Mouse (Mus musculus): Measurements from ENCODE around the gene 1700012B07Rik. TPM values are rescaled to one million over a fixed set of nuclear protein-coding genes. Genes with fewer than 3 reads are reported as not detected.

Gene 1700012B07Rik
- polyA plus RNA-seq, 1 experiment from 2014 or later, result not detected

DNA sequence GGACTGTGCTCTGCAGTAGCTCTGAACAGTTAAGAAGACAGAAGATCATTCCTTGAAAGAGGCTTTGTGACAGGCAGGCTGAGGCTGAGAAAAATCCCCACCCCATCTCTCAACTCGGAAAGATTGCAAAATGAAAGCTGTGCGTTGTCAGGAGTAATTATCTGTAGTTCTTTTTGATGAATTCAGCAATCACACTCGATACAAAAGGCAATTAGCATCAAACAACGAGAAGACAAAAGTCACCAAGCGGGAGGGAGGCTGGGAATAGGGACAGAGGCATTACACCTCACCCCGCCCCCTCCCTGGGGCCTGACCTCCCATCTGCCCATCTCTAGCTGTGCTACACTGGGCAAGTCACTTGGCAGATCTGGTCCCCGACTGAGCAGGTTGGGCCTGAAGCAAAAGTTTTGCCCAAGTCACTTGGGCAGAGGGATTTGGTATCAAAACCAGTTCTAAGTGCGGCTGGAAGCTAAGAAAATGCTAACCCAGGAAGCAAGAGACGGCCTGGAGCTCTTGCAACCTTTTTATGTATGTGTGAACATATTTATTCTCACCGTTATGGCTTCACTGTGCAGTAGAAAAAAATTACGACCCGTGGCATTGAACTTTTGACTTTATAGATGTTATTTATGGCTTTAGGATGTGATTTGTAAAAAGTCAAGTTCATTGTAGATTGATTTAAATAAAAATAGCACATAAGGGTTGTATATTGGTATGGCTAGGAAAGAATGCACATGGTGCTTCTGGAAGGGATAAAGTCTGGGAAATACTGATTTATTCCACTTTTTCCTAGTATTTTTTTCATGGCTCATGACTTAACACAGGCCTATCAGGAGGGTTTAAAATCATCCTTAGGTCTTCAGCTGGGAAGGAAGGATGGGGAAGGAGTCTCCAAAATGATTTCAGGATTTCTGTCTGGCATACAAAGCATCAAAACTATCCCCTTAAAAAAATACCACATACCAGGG, 75.9 kb downstream of the 1700012B07Rik start:
- ATAC-seq (ENCODE audit: insufficient number of reproducible peaks, low FRiP score, low TSS enrichment, low read depth), result no peak
- no peak overlapping the region for H3K4me3 ChIP-seq (replicated peaks)
- no peak overlapping the region for H3K4me2 ChIP-seq (replicated peaks)
- 45% methylated on average over 12 of the region's 12 CpGs for WGBS
- no peaks in the 10 kb centered on the region for H3K27me3 ChIP-seq
- H3K27ac ChIP-seq (replicated peaks), result no peak overlapping the region
- peaks cover 10% of the 10 kb centered on the region for H3K4me1 ChIP-seq
- no peaks in the 10 kb centered on the region for H3K9me3 ChIP-seq (replicated peaks)
- no peaks in the 10 kb centered on the region for H3K36me3 ChIP-seq
- H3K9ac ChIP-seq, result no peak overlapping the region

GRCm38 (mm10) chr11:109745210-109745609, 82.6 kb downstream of the 1700012B07Rik start:
- no peak overlapping the region for H3K27ac ChIP-seq (replicated peaks)
- H3K36me3 ChIP-seq, result no peaks in the 10 kb centered on the region
- H3K4me3 ChIP-seq (replicated peaks), result no peak overlapping the region
- no peak for ATAC-seq (ENCODE audit: insufficient number of reproducible peaks, low FRiP score, low TSS enrichment, low read depth)
- H3K27me3 ChIP-seq, result no peaks in the 10 kb centered on the region
- H3K9me3 ChIP-seq (replicated peaks), result no peaks in the 10 kb centered on the region
- no peak overlapping the region for H3K9ac ChIP-seq
- no peaks in the 10 kb centered on the region for H3K4me1 ChIP-seq
- WGBS, result 50% methylated on average over 4 of the region's 4 CpGs
- no peak overlapping the region for H3K4me2 ChIP-seq (replicated peaks)

GRCm38 (mm10) chr11:109737967-109738366, 89.9 kb downstream of the 1700012B07Rik start:
- H3K9ac ChIP-seq, result no peak overlapping the region
- H3K9me3 ChIP-seq (replicated peaks), result no peaks in the 10 kb centered on the region
- no peak overlapping the region for H3K4me3 ChIP-seq (replicated peaks)
- no peaks in the 10 kb centered on the region for H3K36me3 ChIP-seq
- no peak for ATAC-seq (ENCODE audit: insufficient number of reproducible peaks, low FRiP score, low TSS enrichment, low read depth)
- no peak overlapping the region for H3K27ac ChIP-seq (replicated peaks)
- H3K27me3 ChIP-seq, result no peaks in the 10 kb centered on the region
- 28% methylated on average over 3 of the region's 3 CpGs for WGBS
- H3K4me1 ChIP-seq, result no peaks in the 10 kb centered on the region
- H3K4me2 ChIP-seq (replicated peaks), result no peak overlapping the region

Other genes starting within 250 kb of the 1700012B07Rik start
- 62.5 and 64.5 TPM in 2 replicates for gene Wipi1, start 216.1 kb downstream of the 1700012B07Rik start, polyA plus RNA-seq (2015; fragmentation: Nextera tagmentation; extraction: Ambion mirVana)
- 330 and 347 TPM in 2 replicates for gene Prkar1a, start 178.6 kb downstream of the 1700012B07Rik start, polyA plus RNA-seq (2015; fragmentation: Nextera tagmentation; extraction: Ambion mirVana)
- gene Fam20a, start 105.8 kb downstream of the 1700012B07Rik start, polyA plus RNA-seq (2015; fragmentation: Nextera tagmentation; extraction: Ambion mirVana), result 6.8 and 7.6 TPM in 2 replicates
- 1.9 and 2.2 TPM in 2 replicates for gene Abca8b, start 167.8 kb upstream of the 1700012B07Rik start, polyA plus RNA-seq (2015; fragmentation: Nextera tagmentation; extraction: Ambion mirVana)